In the genomic region with DNA sequence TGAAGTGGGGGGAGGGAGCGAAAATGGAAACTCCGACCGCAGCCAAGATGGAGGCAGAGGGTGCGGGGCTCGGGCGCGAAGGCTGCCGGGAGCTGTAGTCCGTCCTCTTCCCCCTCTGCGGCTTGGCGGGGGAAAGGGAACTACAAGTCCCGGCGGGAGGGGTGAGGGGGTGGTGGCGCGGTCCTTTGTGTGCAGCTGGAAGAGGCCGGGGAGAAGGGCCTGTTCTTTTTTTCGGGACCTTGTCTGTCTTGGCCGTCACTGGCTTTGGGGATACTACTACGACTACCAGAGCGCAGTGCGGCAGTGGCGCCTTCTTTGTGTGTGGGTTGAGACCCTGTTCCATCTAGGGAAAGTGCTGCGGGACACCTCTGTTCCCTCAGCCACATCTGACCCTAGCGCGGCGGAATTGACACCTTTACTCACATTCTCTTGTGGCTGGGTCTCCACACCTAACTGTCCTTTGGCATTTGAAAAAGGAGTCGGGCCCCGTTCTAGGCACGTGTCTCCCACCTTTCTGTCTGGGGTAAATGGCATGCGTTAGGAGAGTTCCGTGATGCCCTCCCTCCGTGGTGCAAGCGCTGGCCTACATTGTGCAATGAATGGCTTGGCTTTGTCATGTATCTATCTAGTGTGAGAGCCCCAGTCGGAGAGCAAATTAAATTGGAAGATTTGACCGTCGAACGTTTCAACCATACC, we compare ENCODE assay signal across 8 mouse cellular contexts. TPM values are rescaled to one million over a fixed set of nuclear protein-coding genes. Genes with fewer than 3 reads are reported as not detected.
A peak's percentile ranks its signal among the peaks of the same experiment; 100 is the strongest.
DNase-seq lines count a peak whose midpoint lies in the region; ATAC-seq lines count a peak whose summit lies in the region.

No protein-coding gene starts in this region.

- WGBS in intestine, embryonic 14.5 days: under 1% methylated on average over 36 of the region's 37 CpGs

- no peaks in the 10 kb centered on the region for H3K27me3 ChIP-seq in intestine, embryonic 14.5 days (replicated peaks; ENCODE audit: control insufficient read depth, insufficient read depth, low read length)

- H3K27ac ChIP-seq in intestine, embryonic 14.5 days (ENCODE audit: low read depth): peak overlapping the region; percentile 98

- peak; percentile 95 for ATAC-seq in intestine, embryonic 14.5 days (replicated peaks; ENCODE audit: low FRiP score, low TSS enrichment, low read depth)
- ATAC-seq in megakaryocyte-erythroid progenitor cell, adult 5-6 weeks (replicated peaks; ENCODE audit: low FRiP score, low TSS enrichment, poor library complexity, severe bottlenecking): peak; percentile 87

- H3K4me3 ChIP-seq in intestine, embryonic 14.5 days (ENCODE audit: low read depth, low read length): peak overlapping the region; percentile 99

- DNase-seq in adrenal gland, adult 8-10 months: peak; percentile 92
- DNase-seq in embryo, embryonic 11.5 days (ENCODE audit: low read depth, low spot score): peak; percentile 84
- peak; percentile 82 to 86 for DNase-seq in gastrocnemius, postnatal 36 days
- DNase-seq in intestine, embryonic 14.5 days (ENCODE audit: low spot score): peak; percentile 94
- DNase-seq in left cerebral cortex, postnatal 14 days (ENCODE audit: low spot score in 2 of 2): peak; percentile 87 to 88
- DNase-seq in right cerebral cortex, postnatal 25 days: peak; percentile 89
- DNase-seq in urinary bladder, postnatal 4 days (ENCODE audit: low spot score in 2 of 2): peak; percentile 83 to 92

- H3K9ac ChIP-seq in intestine, embryonic 14.5 days (ENCODE audit: low read length): peak overlapping the region; percentile 100

- peak overlapping the region; percentile 91 for H3K4me2 ChIP-seq in intestine, embryonic 14.5 days (ENCODE audit: low read length)

- intact Hi-C loops in gastrocnemius, postnatal 36 days (cut with DNase I): no loop called here
- intact Hi-C loops in left cerebral cortex, postnatal 14 days (cut with DNase I): no loop called here

- H3K9me3 ChIP-seq in intestine, embryonic 14.5 days (ENCODE audit: control insufficient read depth, low read length): no peaks in the 10 kb centered on the region

- H3K36me3 ChIP-seq in intestine, embryonic 14.5 days (ENCODE audit: control insufficient read depth, insufficient read depth, low read length): 0 out of 2 replicates have a peak, but pooled peaks cover 4% of the 10 kb centered on the region

- H3K4me1 ChIP-seq in intestine, embryonic 14.5 days (replicated peaks; ENCODE audit: control insufficient read depth, insufficient read depth, low read length): peaks cover 8% of the 10 kb centered on the region

RNA-seq across cellular contexts. Expression of gene Csde1, which starts 0.9 kb away (rescaled TPM):
- 100 to 1,000 TPM; 349 to 384 (median 357) TPM for total RNA-seq in adrenal gland, adult 8-10 months (2022)
- total RNA-seq in gastrocnemius, postnatal 36 days (2021): 100 to 1,000 TPM; 843 to 962 TPM
- polyA plus RNA-seq in intestine, embryonic 14.5 days (2014; fragmentation: Nextera tagmentation; extraction: Ambion mirVana): 378 and 381 TPM in 2 replicates
- 100 to 1,000 TPM; 247 to 252 TPM for total RNA-seq in left cerebral cortex, postnatal 14 days (2021)
- total RNA-seq in megakaryocyte-erythroid progenitor cell, adult 5-6 weeks (2014; fragmentation: Nextera tagmentation): 225 and 272 TPM in 2 replicates
- total RNA-seq in megakaryocyte-erythroid progenitor cell, adult 5-6 weeks (2017): 502 and 648 TPM in 2 replicates

RNA-seq across cellular contexts. Expression of gene Sike1, which starts 25.6 kb away (rescaled TPM):
- total RNA-seq in adrenal gland, adult 8-10 months (2022): 10 to 100 TPM; 58.0 to 81.4 (median 68.5) TPM
- 10 to 100 TPM; 37.0 to 46.1 TPM for total RNA-seq in gastrocnemius, postnatal 36 days (2021)
- polyA plus RNA-seq in intestine, embryonic 14.5 days (2014; fragmentation: Nextera tagmentation; extraction: Ambion mirVana): 54.3 and 61.3 TPM in 2 replicates
- total RNA-seq in left cerebral cortex, postnatal 14 days (2021): 10 to 100 TPM; 83.8 to 86.8 TPM
- total RNA-seq in megakaryocyte-erythroid progenitor cell, adult 5-6 weeks (2014; fragmentation: Nextera tagmentation): 15.9 and 25.6 TPM in 2 replicates
- total RNA-seq in megakaryocyte-erythroid progenitor cell, adult 5-6 weeks (2017): 15.1 and 23.5 TPM in 2 replicates

RNA-seq across cellular contexts. Expression of gene Nras, which starts 37.0 kb away (rescaled TPM):
- total RNA-seq in adrenal gland, adult 8-10 months (2022): 10 to 100 TPM; 56.3 to 58.7 (median 57.5) TPM
- 10 to 100 TPM; 42.0 to 49.4 TPM for total RNA-seq in gastrocnemius, postnatal 36 days (2021)
- 103 and 122 TPM in 2 replicates for polyA plus RNA-seq in intestine, embryonic 14.5 days (2014; fragmentation: Nextera tagmentation; extraction: Ambion mirVana)
- total RNA-seq in left cerebral cortex, postnatal 14 days (2021): 100 to 1,000 TPM; 114 to 125 TPM
- total RNA-seq in megakaryocyte-erythroid progenitor cell, adult 5-6 weeks (2014; fragmentation: Nextera tagmentation): 76.5 and 84.3 TPM in 2 replicates
- 62.4 and 113 TPM in 2 replicates for total RNA-seq in megakaryocyte-erythroid progenitor cell, adult 5-6 weeks (2017)

RNA-seq across cellular contexts. Expression of gene Ampd1, which starts 52.7 kb away (rescaled TPM):
- not detected for total RNA-seq in adrenal gland, adult 8-10 months (2022)
- 1,000 to 10,000 TPM; 1,190 to 1,255 TPM for total RNA-seq in gastrocnemius, postnatal 36 days (2021)
- not detected in 2 replicates for polyA plus RNA-seq in intestine, embryonic 14.5 days (2014; fragmentation: Nextera tagmentation; extraction: Ambion mirVana)
- total RNA-seq in left cerebral cortex, postnatal 14 days (2021): not detected
- total RNA-seq in megakaryocyte-erythroid progenitor cell, adult 5-6 weeks (2014; fragmentation: Nextera tagmentation): 1.7 TPM in 1 of 2 replicates, not detected in the other
- total RNA-seq in megakaryocyte-erythroid progenitor cell, adult 5-6 weeks (2017): not detected in 2 replicates

RNA-seq across cellular contexts. Expression of gene Nr1h5, which starts 57.2 kb away (rescaled TPM):
- total RNA-seq in adrenal gland, adult 8-10 months (2022): not detected
- total RNA-seq in gastrocnemius, postnatal 36 days (2021): not detected
- polyA plus RNA-seq in intestine, embryonic 14.5 days (2014; fragmentation: Nextera tagmentation; extraction: Ambion mirVana): not detected in 2 replicates
- not detected for total RNA-seq in left cerebral cortex, postnatal 14 days (2021)
- total RNA-seq in megakaryocyte-erythroid progenitor cell, adult 5-6 weeks (2014; fragmentation: Nextera tagmentation): not detected in 2 replicates
- not detected in 2 replicates for total RNA-seq in megakaryocyte-erythroid progenitor cell, adult 5-6 weeks (2017)

Comparison
In these comparisons a context has a peak if more than half of its experiments do, and no peak if none do; other contexts are left out.
1. Peak in every context shown above with its lines: DNase-seq, ATAC-seq, H3K4me3 ChIP-seq and H3K27ac ChIP-seq.